Mouse (Mus musculus) left cerebral cortex, postnatal 10 days (tissue): ENCODE measurements around the gene Ms4a6b. TPM values are rescaled to one million over a fixed set of nuclear protein-coding genes. Genes with fewer than 3 reads are reported as not detected.
"Not testable (repeated sequence)": the region's sequence is repeated elsewhere in the genome, so short reads cannot be mapped to it uniquely, and the experiment has no call there.

Source experiments
- DNase-seq, 2 experiments: peaks; one replicate each; pipeline ENCODE4 v3.0.0; 2021 to 2022; ENCODE audit warnings: low spot score in 2 of 2, mixed read lengths in 1 of 2; ENCODE audit errors: extremely low spot score in 1 of 2
- intact Hi-C: fragments of 180-260 bp; cut with DNase I; formaldehyde crosslinking; loops from one replicate; pipeline ENCODE4 v1.15.1; 2025
- total RNA-seq, 2 experiments: library from RNA; stranded (reverse); gene quantifications; 2 replicates each; pipeline ENCODE4 v1.2.3; 2021

Ms4a6b gene
- total RNA-seq, 2 experiments from 2014 or later, result 2.0 to 3.9 TPM

GRCm38 (mm10) chr19:11518356-11518755 lies 2.0 kb downstream of the Ms4a6b start:
- intact Hi-C loops, DNase-seq: not testable (repeated sequence)

- DNase-seq, result no peak
- intact Hi-C loops, result no loop called here
Measured at GRCm38 (mm10) chr19:11520146-11520545, 3.8 kb downstream of the Ms4a6b start.

GRCm38 (mm10) chr19:11533421-11533820 lies 17.1 kb downstream of the Ms4a6b start:
- intact Hi-C loops, result no loop called here
- no peak for DNase-seq

- intact Hi-C loops, result no loop called here
- DNase-seq, result no peak
Measured at GRCm38 (mm10) chr19:11533888-11534445, 17.7 kb downstream of the Ms4a6b start.

GRCm38 (mm10) chr19:11536593-11536992 lies 20.3 kb downstream of the Ms4a6b start, which contains the start of gene Ms4a4d:
Gene Ms4a4d (plus strand): TSS chr19:11536801.
- intact Hi-C loops, result no loop called here
- no peak for DNase-seq

GRCm38 (mm10) chr19:11537336-11537735 lies 21.0 kb downstream of the Ms4a6b start:
- intact Hi-C loops, result no loop called here
- peak in 1 of 2 experiments; percentile 19 for DNase-seq

GRCm38 (mm10) chr19:11540166-11540821 lies 24.0 kb downstream of the Ms4a6b start:
- intact Hi-C loops, DNase-seq: not testable (repeated sequence)

- DNase-seq, intact Hi-C loops: not testable (repeated sequence)
Measured at GRCm38 (mm10) chr19:11544383-11544782, 28.1 kb downstream of the Ms4a6b start.

- intact Hi-C loops, result no loop called here
Measured at GRCm38 (mm10) chr19:11547911-11548310, 31.6 kb downstream of the Ms4a6b start.

GRCm38 (mm10) chr19:11554726-11555125 lies 38.4 kb downstream of the Ms4a6b start:
- intact Hi-C loops, result no loop called here
- DNase-seq, result no peak

More at GRCm38 (mm10) chr19:11547911-11548310, 31.6 kb downstream of the Ms4a6b start:
- DNase-seq, result no peak

- DNase-seq, intact Hi-C loops: not testable (repeated sequence)
Measured at GRCm38 (mm10) chr19:11559560-11559959, 43.2 kb downstream of the Ms4a6b start.

GRCm38 (mm10) chr19:11574965-11575364 lies 58.7 kb downstream of the Ms4a6b start:
- no peak for DNase-seq
- intact Hi-C loops, result no loop called here

Other genes starting within 250 kb of the Ms4a6b start
- gene Ms4a5, start 232.6 kb upstream of the Ms4a6b start, total RNA-seq, result not detected
- not detected for gene Ms4a14, start 202.1 kb upstream of the Ms4a6b start, total RNA-seq
- 1 to 10 TPM in 1 of 2 experiments, not detected in 1; 1.1 TPM for gene Ms4a7, start 180.4 kb upstream of the Ms4a6b start, total RNA-seq
- gene Ms4a4a, start 141.0 kb upstream of the Ms4a6b start, total RNA-seq, result 1 to 10 TPM in 1 of 2 experiments, under 1 TPM in 1; 0.59 to 1.3 TPM
- gene Ms4a4c, start 111.7 kb upstream of the Ms4a6b start, total RNA-seq, result not detected
- not detected for gene Ms4a4b, start 73.0 kb upstream of the Ms4a6b start, total RNA-seq
- 1 to 10 TPM; 1.6 to 2.0 TPM for gene Ms4a6c, start 47.1 kb upstream of the Ms4a6b start, total RNA-seq
- gene Gm8369, start 30.6 kb upstream of the Ms4a6b start, total RNA-seq, result 1 to 10 TPM; 1.0 to 1.1 TPM
- not detected for gene Ms4a4d, start 20.3 kb downstream of the Ms4a6b start, total RNA-seq
- 1 to 10 TPM in 1 of 2 experiments, under 1 TPM in 1; 0.91 to 1.6 TPM for gene Ms4a6d, start 88.3 kb downstream of the Ms4a6b start, total RNA-seq
- gene Ms4a2, start 107.2 kb downstream of the Ms4a6b start, total RNA-seq, result not detected
- not detected for gene Ms4a3, start 124.3 kb downstream of the Ms4a6b start, total RNA-seq
- gene Oosp2, start 144.0 kb downstream of the Ms4a6b start, total RNA-seq, result not detected
- gene Oosp1, start 174.6 kb downstream of the Ms4a6b start, total RNA-seq, result under 1 TPM in 1 of 2 experiments, not detected in 1; 0.43 TPM
- gene Oosp3, start 180.5 kb downstream of the Ms4a6b start, total RNA-seq, result not detected
- not detected for gene Gif, start 231.0 kb downstream of the Ms4a6b start, total RNA-seq